Mouse (Mus musculus): ENCODE results near the gene Arf1. TPM values are rescaled to one million over a fixed set of nuclear protein-coding genes. Genes with fewer than 3 reads are reported as not detected.

The Arf1 gene
- polyA plus RNA-seq (2015; fragmentation: Nextera tagmentation; extraction: Ambion mirVana), result 582 and 610 TPM in 2 replicates

- peak; percentile 90 for ATAC-seq (ENCODE audit: extremely low read depth, insufficient number of reproducible peaks, low FRiP score, low TSS enrichment)
- Histone ChIP-seq H3K27ac (replicated peaks) (peak within 1 kb of the TSS; percentile 99), H3K4me3 (peak within 1 kb of the TSS; percentile 100), H3K36me3 (peaks cover 9% of the 10 kb centered on the region), H3K4me2 (peak within 1 kb of the TSS; percentile 96), H3K27me3 (replicated peaks) (0 out of 2 replicates have a peak, but pooled peaks cover 6% of the 10 kb centered on the region), H3K4me1 (peaks cover 53% of the 10 kb centered on the region), H3K9ac (peak within 1 kb of the TSS; percentile 100), H3K9me3 (no peaks in the 10 kb centered on the region)
- 4% methylated on average over 59 of the region's 59 CpGs for WGBS
Measured at GRCm38 (mm10) chr11:59228122-59228953, at the start of gene Arf1. Gene Arf1, minus strand, starts transcription at chr11:59228270.

- ATAC-seq (ENCODE audit: extremely low read depth, insufficient number of reproducible peaks, low FRiP score, low TSS enrichment), result no peak
- Histone ChIP-seq H3K4me2 (no peak overlapping the region), H3K27me3 (replicated peaks) (peaks cover 92% of the 10 kb centered on the region), H3K4me3 (no peak overlapping the region), H3K36me3 (no peaks in the 10 kb centered on the region), H3K4me1 (no peaks in the 10 kb centered on the region; the same call in 1 of the 2 replicates), H3K9ac (no peak overlapping the region), H3K27ac (replicated peaks) (no peak overlapping the region), H3K9me3 (no peaks in the 10 kb centered on the region)
- WGBS, result 23% methylated on average over 2 of the region's 2 CpGs
Measured at GRCm38 (mm10) chr11:59276877-59277276, 48.8 kb upstream of the Arf1 start.

DNA sequence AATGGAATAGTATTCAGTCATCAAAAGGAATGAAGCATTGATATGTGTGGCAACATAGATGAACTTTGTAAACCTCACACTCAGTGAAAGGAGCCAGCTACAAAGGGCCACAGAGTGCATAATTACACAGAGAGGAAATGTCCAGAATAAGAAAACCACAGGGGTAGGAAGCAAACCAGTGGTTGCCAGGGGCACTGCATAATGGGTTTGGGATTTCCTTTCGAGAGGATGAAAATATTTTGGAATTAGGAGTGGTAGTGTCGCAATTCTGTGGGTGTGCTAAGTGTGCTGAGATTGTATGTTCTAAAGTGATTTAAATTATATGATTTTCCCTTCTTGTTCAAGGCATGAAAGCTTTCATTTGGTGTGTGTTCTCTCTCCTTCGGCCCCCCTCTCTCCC is 46.1 kb upstream of the Arf1 start:
- no peak overlapping the region for H3K4me3 ChIP-seq
- 60% methylated on average over 3 of the region's 3 CpGs for WGBS
- H3K27me3 ChIP-seq (replicated peaks), result peaks cover 74% of the 10 kb centered on the region
- H3K4me2 ChIP-seq, result no peak overlapping the region
- ATAC-seq (ENCODE audit: extremely low read depth, insufficient number of reproducible peaks, low FRiP score, low TSS enrichment), result no peak
- no peaks in the 10 kb centered on the region for H3K36me3 ChIP-seq
- no peaks in the 10 kb centered on the region; the same call in 1 of the 2 replicates for H3K4me1 ChIP-seq
- H3K27ac ChIP-seq (replicated peaks), result no peak overlapping the region
- no peak overlapping the region for H3K9ac ChIP-seq
- 0 out of 2 replicates have a peak, but pooled peaks cover 4% of the 10 kb centered on the region for H3K9me3 ChIP-seq

- no peak overlapping the region for H3K9ac ChIP-seq
- H3K4me2 ChIP-seq, result no peak overlapping the region
- H3K9me3 ChIP-seq, result 0 out of 2 replicates have a peak, but pooled peaks cover 10% of the 10 kb centered on the region
- H3K27ac ChIP-seq (replicated peaks), result no peak overlapping the region
- H3K4me1 ChIP-seq, result peaks cover 14% of the 10 kb centered on the region
- peaks cover 80% of the 10 kb centered on the region for H3K27me3 ChIP-seq (replicated peaks)
- no peak overlapping the region for H3K4me3 ChIP-seq
- ATAC-seq (ENCODE audit: extremely low read depth, insufficient number of reproducible peaks, low FRiP score, low TSS enrichment), result no peak
- no peaks in the 10 kb centered on the region for H3K36me3 ChIP-seq
- 21% methylated on average over 6 of the region's 6 CpGs for WGBS
Measured at GRCm38 (mm10) chr11:59266727-59267126, 38.7 kb upstream of the Arf1 start.

- ATAC-seq (ENCODE audit: extremely low read depth, insufficient number of reproducible peaks, low FRiP score, low TSS enrichment), result no peak; the same call in 1 of the 2 replicates
- H3K27ac ChIP-seq (replicated peaks), result no peak overlapping the region
- H3K27me3 ChIP-seq (replicated peaks), result peaks cover 82% of the 10 kb centered on the region
- 57% methylated on average over 8 of the region's 8 CpGs for WGBS
- 0 out of 2 replicates have a peak, but pooled peaks cover 10% of the 10 kb centered on the region for H3K9me3 ChIP-seq
- H3K9ac ChIP-seq, result no peak overlapping the region
- peaks cover 19% of the 10 kb centered on the region for H3K4me1 ChIP-seq
- no peaks in the 10 kb centered on the region for H3K36me3 ChIP-seq
- no peak overlapping the region for H3K4me3 ChIP-seq
- H3K4me2 ChIP-seq, result no peak overlapping the region
Measured at GRCm38 (mm10) chr11:59265154-59265813, 37.2 kb upstream of the Arf1 start.

DNA sequence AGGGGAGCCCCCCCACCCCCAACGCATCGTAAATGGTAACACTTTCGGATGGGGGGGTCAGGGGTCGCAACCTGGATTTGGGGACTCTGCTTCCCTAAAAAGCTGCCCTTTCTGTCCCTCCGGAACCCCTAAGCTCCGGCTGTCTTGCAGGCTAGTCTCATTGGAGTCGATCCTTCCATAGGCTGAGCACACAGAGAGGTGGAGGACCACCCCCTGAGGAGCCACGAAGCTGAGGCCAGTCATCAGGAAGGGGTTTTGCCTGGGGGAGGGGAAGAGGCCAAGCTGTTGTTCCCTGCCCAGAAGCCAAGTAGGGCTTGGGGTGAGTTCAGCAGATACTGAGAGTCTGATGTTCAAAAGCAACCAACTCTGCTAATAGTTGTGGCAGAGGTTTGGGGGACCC is 36.5 kb upstream of the Arf1 start:
- Histone ChIP-seq H3K36me3 (no peaks in the 10 kb centered on the region), H3K4me3 (peak overlapping the region; percentile 61), H3K9ac (peak overlapping the region; percentile 80), H3K27me3 (replicated peaks) (peaks cover 89% of the 10 kb centered on the region), H3K4me1 (peaks cover 23% of the 10 kb centered on the region), H3K4me2 (peak overlapping the region; percentile 98), H3K9me3 (0 out of 2 replicates have a peak, but pooled peaks cover 10% of the 10 kb centered on the region), H3K27ac (replicated peaks) (no peak overlapping the region)
- 6% methylated on average over 8 of the region's 8 CpGs for WGBS
- no peak for ATAC-seq (ENCODE audit: extremely low read depth, insufficient number of reproducible peaks, low FRiP score, low TSS enrichment)

DNA sequence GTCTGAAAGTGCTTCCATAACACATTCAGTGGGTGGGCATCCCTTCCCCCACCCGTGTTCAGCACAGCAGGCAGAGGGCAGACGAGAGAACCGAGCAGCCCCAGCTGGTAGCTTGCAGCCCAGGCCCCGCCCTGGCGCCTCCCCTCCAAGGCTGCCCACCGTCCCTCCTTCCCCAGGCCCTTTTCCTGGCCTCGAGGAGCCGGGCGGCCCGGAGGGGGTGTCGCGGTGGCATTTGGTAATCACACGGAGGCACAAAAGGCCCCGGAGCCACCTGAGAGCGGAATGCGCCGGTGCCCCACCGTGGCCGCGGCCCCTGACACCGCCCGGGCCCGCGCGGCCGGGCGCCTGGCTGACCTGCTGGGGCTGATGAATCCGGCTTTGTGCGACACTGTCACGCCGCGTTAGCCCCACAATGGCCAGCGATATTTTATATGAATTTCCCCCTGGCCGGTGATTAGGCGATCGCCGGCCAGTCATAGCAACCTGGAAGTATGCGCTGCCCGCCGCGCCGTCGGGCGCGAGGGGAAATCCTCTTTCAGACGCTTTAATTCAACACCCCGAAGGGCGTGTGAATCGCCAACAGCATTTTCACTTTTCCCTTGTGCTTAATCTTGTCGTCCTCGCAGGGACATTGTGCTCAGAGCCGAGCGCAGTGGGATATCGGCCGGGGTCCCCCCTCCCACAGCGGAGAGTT is 35.9 kb upstream of the Arf1 start:
- Histone ChIP-seq H3K4me3 (peak overlapping the region; percentile 61), H3K27ac (replicated peaks) (no peak overlapping the region), H3K9me3 (0 out of 2 replicates have a peak, but pooled peaks cover 5% of the 10 kb centered on the region), H3K27me3 (replicated peaks) (peaks cover 86% of the 10 kb centered on the region), H3K36me3 (no peaks in the 10 kb centered on the region), H3K9ac (peak overlapping the region; percentile 80), H3K4me1 (peaks cover 23% of the 10 kb centered on the region), H3K4me2 (peak overlapping the region; percentile 98)
- under 1% methylated on average over 56 of the region's 56 CpGs for whole genome bisulfite sequencing
- no peak for ATAC-seq (ENCODE audit: extremely low read depth, insufficient number of reproducible peaks, low FRiP score, low TSS enrichment)

- H3K36me3 ChIP-seq, result no peaks in the 10 kb centered on the region
- peaks cover 23% of the 10 kb centered on the region for H3K4me1 ChIP-seq
- no peaks in the 10 kb centered on the region for H3K9me3 ChIP-seq
- peaks cover 76% of the 10 kb centered on the region for H3K27me3 ChIP-seq (replicated peaks)
- H3K9ac ChIP-seq, result no peak overlapping the region
- H3K4me3 ChIP-seq, result no peak overlapping the region
- no peak overlapping the region for H3K4me2 ChIP-seq
- H3K27ac ChIP-seq (replicated peaks), result no peak overlapping the region
- ATAC-seq (ENCODE audit: extremely low read depth, insufficient number of reproducible peaks, low FRiP score, low TSS enrichment), result no peak
Measured at GRCm38 (mm10) chr11:59262308-59262707, 34.2 kb upstream of the Arf1 start.

- Histone ChIP-seq H3K4me3 (no peak overlapping the region), H3K4me1 (peaks cover 23% of the 10 kb centered on the region), H3K36me3 (no peaks in the 10 kb centered on the region), H3K27me3 (replicated peaks) (peaks cover 74% of the 10 kb centered on the region), H3K9ac (no peak overlapping the region), H3K27ac (replicated peaks) (no peak overlapping the region), H3K9me3 (no peaks in the 10 kb centered on the region), H3K4me2 (no peak overlapping the region)
- WGBS, result 50% methylated on average over 10 of the region's 10 CpGs
- ATAC-seq (ENCODE audit: extremely low read depth, insufficient number of reproducible peaks, low FRiP score, low TSS enrichment), result no peak
Measured at GRCm38 (mm10) chr11:59260706-59261493, 32.8 kb upstream of the Arf1 start.

DNA sequence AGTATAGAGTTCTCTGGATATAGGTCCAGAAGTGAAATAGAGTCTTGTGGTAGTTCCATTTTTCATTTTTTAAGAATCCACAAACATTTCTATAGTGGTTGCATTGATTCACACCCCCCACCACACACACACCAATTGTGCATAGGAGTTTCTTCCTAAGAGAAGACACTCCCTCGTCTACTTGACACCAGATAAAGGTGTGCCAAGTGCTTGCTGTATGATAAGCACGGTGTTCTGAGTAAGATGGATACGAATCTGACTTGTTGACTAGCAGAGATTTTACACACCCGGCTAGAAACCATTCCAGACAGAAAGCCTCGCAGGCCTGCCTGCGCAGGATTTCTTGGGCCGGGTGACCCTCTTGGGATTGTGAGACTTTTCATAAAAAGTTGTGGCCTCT is 31.6 kb upstream of the Arf1 start:
- H3K4me2 ChIP-seq, result no peak overlapping the region
- H3K4me1 ChIP-seq, result peaks cover 21% of the 10 kb centered on the region
- WGBS, result 54% methylated on average over 7 of the region's 7 CpGs
- no peak for ATAC-seq (ENCODE audit: extremely low read depth, insufficient number of reproducible peaks, low FRiP score, low TSS enrichment)
- no peak overlapping the region for H3K9ac ChIP-seq
- H3K36me3 ChIP-seq, result no peaks in the 10 kb centered on the region
- H3K27me3 ChIP-seq (replicated peaks), result peaks cover 72% of the 10 kb centered on the region
- no peak overlapping the region for H3K27ac ChIP-seq (replicated peaks)
- no peaks in the 10 kb centered on the region for H3K9me3 ChIP-seq
- H3K4me3 ChIP-seq, result no peak overlapping the region

Data from heart, embryonic 13.5 days (tissue).